Mouse (Mus musculus) lung, embryonic 16.5 days (tissue): ENCODE data around the gene Slc5a2. TPM values are rescaled to one million over a fixed set of nuclear protein-coding genes. Genes with fewer than 3 reads are reported as not detected.

Source experiments
- ATAC-seq: fragments of 200-750 bp; cut with Nextera tagmentation; 2 replicates; pipeline ENCODE4 v1.8.0; 2017; ENCODE audit warnings: low read depth, mild to moderate bottlenecking, moderate library complexity
- H3K27ac ChIP-seq: fragments of 300-500 bp; sonication (generic); 2 replicates; pipeline ENCODE4 v1.5.1; 2014; ENCODE audit warnings: mild to moderate bottlenecking, control low read depth, low read length
- H3K27me3 ChIP-seq: fragments of 300-500 bp; sonication (generic); 2 replicates; pipeline ENCODE4 v1.6.1; 2014; ENCODE audit warnings: low read depth, low read length, mixed read lengths; ENCODE audit not compliant: control insufficient read depth, insufficient read depth
- H3K36me3 ChIP-seq: fragments of 300-500 bp; sonication (generic); 2 replicates; pipeline ENCODE4 v1.6.1; 2014; ENCODE audit warnings: low read length; ENCODE audit not compliant: control insufficient read depth, insufficient read depth
- H3K4me1 ChIP-seq: fragments of 300-500 bp; sonication (generic); replicated peaks from 2 replicates; pipeline ENCODE4 v1.6.1; 2014; ENCODE audit warnings: low read length, mixed read lengths; ENCODE audit not compliant: control insufficient read depth, insufficient read depth
- H3K4me2 ChIP-seq: fragments of 300-500 bp; sonication (generic); 2 replicates; pipeline ENCODE4 v1.6.1; 2014; ENCODE audit warnings: low read depth, low read length, control low read depth
- H3K4me3 ChIP-seq: fragments of 300-500 bp; sonication (generic); 2 replicates; pipeline ENCODE4 v1.5.1; 2014; ENCODE audit warnings: mild to moderate bottlenecking, low read length, control low read depth
- H3K9ac ChIP-seq: fragments of 300-500 bp; sonication (generic); 2 replicates; pipeline ENCODE4 v1.6.1; 2014; ENCODE audit warnings: low read length, control low read depth
- H3K9me3 ChIP-seq: fragments of 300-500 bp; sonication (generic); 2 replicates; pipeline ENCODE4 v1.6.1; 2016; ENCODE audit warnings: low read length; ENCODE audit not compliant: control insufficient read depth
- WGBS: fragments of 180-500 bp; shearing (Covaris S2); extraction: QIAGEN DNeasy Blood & Tissue Kit; methylation state at CpG from one replicate; pipeline ENCODE4 v1.1.7; 2014; 5-methylcytosine and 5-hydroxymethylcytosine counted together
- polyA plus RNA-seq: library from polyadenylated mRNA; unstranded; fragments of >200 nt; fragmentation: Nextera tagmentation; extraction: Ambion mirVana; gene quantifications from 2 replicates; pipeline ENCODE4 v1.2.1, GENCODE M21; 2015

The Slc5a2 gene
- polyA plus RNA-seq, 1 experiment from 2014 or later = not detected

- no peak for ATAC-seq
- no peak overlapping the region for H3K4me3 ChIP-seq
- WGBS = 81% methylated on average over 8 of the region's 8 CpGs
- H3K9me3 ChIP-seq = no peaks in the 10 kb centered on the region
- H3K4me2 ChIP-seq = no peak overlapping the region
- H3K27me3 ChIP-seq = no peaks in the 10 kb centered on the region
- no peak overlapping the region for H3K27ac ChIP-seq
- peaks cover 17% of the 10 kb centered on the region for H3K36me3 ChIP-seq
- H3K9ac ChIP-seq = no peak overlapping the region
- H3K4me1 ChIP-seq = peaks cover 5% of the 10 kb centered on the region; the same call in 1 of the 2 replicates
Measured at GRCm38 (mm10) chr7:128285060-128285459, 19.6 kb downstream of the Slc5a2 start.

GRCm38 (mm10) chr7:128288923-128289544 is 23.6 kb downstream of the Slc5a2 start:
- H3K9me3 ChIP-seq = no peaks in the 10 kb centered on the region
- peaks cover 5% of the 10 kb centered on the region; the same call in 1 of the 2 replicates for H3K4me1 ChIP-seq
- H3K4me3 ChIP-seq = no peak overlapping the region
- WGBS = 17% methylated on average over 9 of the region's 9 CpGs
- peaks cover 11% of the 10 kb centered on the region for H3K36me3 ChIP-seq
- no peak overlapping the region for H3K27ac ChIP-seq
- H3K4me2 ChIP-seq = no peak overlapping the region
- ATAC-seq = peak; percentile 60; the same call in 1 of the 2 replicates
- no peak overlapping the region for H3K9ac ChIP-seq
- no peaks in the 10 kb centered on the region for H3K27me3 ChIP-seq

DNA sequence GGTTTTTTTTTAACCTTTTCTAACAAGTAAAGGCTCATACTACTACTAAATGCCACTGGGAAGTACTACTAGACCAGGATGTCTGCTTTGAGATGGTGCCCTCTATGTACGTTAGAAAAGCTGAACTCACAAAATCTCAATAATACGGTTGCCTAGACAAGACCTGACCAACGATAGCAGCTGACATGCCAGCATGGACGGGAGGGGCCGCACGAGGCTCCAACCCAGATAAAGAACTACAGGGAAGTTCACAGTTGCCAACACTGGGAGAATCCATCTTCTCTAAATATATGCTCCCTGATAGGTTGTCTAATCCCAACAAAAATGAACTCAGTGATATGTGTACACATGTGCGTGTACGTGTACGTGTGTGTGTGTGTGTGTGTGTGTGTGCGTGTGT is 29.3 kb downstream of the Slc5a2 start:
- 89% methylated on average over 10 of the region's 10 CpGs for WGBS

GRCm38 (mm10) chr7:128296514-128296913 is 31.1 kb downstream of the Slc5a2 start:
- H3K27me3 ChIP-seq = no peaks in the 10 kb centered on the region
- H3K36me3 ChIP-seq = no peaks in the 10 kb centered on the region; the same call in 1 of the 2 replicates
- H3K4me2 ChIP-seq = no peak overlapping the region; the same call in 1 of the 2 replicates
- 58% methylated on average over 3 of the region's 3 CpGs for WGBS
- ATAC-seq = no peak
- peaks cover 18% of the 10 kb centered on the region for H3K4me1 ChIP-seq
- no peak overlapping the region for H3K9ac ChIP-seq
- no peaks in the 10 kb centered on the region for H3K9me3 ChIP-seq
- no peak overlapping the region for H3K27ac ChIP-seq
- H3K4me3 ChIP-seq = peak overlapping the region; percentile 100; the same call in 1 of the 2 replicates

More for the DNA sequence above, 29.3 kb downstream of the Slc5a2 start:
- H3K4me2 ChIP-seq = no peak overlapping the region
- ATAC-seq = no peak
- H3K9ac ChIP-seq = no peak overlapping the region
- H3K27me3 ChIP-seq = no peaks in the 10 kb centered on the region
- peaks cover 18% of the 10 kb centered on the region for H3K4me1 ChIP-seq
- no peaks in the 10 kb centered on the region for H3K9me3 ChIP-seq
- H3K4me3 ChIP-seq = no peak overlapping the region
- no peaks in the 10 kb centered on the region; the same call in 1 of the 2 replicates for H3K36me3 ChIP-seq
- H3K27ac ChIP-seq = no peak overlapping the region

GRCm38 (mm10) chr7:128297291-128297616 is 31.8 kb downstream of the Slc5a2 start:
- Histone ChIP-seq H3K9ac (peak overlapping the region; percentile 99), H3K36me3 (no peaks in the 10 kb centered on the region; the same call in 1 of the 2 replicates), H3K4me1 (peaks cover 18% of the 10 kb centered on the region), H3K4me2 (peak overlapping the region; percentile 89), H3K27me3 (no peaks in the 10 kb centered on the region), H3K9me3 (no peaks in the 10 kb centered on the region), H3K27ac (peak overlapping the region; percentile 94), H3K4me3 (peak overlapping the region; percentile 100)
- 30% methylated on average over 10 of the region's 10 CpGs for WGBS
- no peak; the same call in 1 of the 2 replicates for ATAC-seq

DNA sequence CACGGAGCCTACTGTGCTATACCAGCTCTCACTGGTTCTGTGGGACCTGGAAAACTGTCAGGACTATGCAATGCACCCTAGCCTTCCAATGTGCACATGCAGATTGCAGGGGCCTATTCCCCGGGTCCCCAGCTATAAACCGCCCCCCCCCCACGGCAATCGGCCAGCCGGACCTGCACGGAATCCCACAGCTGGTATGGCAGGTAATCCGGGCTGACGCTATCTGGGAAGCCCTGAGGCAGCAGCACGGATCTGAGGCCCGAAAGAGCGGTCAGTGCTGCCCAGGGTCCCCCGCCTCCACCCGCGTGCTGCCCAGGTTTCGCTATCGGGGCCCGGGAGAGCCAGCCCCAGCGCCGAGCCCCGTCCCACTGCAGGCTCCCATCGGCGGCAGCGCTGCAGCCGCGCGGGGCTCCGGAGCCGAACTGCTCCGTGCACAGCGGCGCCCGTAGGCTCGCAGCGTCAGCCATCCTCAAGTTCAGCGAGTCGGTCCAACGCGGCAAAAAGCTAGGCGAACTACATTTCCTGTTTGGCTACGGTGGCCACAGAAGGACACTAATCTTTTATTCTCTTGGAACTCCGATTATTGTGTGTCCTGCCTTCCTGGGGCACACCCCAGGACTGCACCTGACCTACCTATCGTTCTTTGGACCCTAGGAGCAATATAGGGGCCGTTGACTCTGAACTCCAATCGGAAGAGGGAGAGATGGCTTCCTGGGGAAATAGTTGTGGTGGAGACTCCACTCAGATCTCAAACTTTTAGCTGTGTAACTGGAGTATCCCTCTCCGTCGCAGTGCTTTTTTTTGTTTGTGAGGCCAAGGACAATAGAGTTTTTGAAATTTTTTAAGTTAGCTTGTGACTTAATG is 32.4 kb downstream of the Slc5a2 start, which contains the start of gene BC017158:
BC017158 (minus strand) TSS at position 554 of the 864 bp plus-strand sequence.
- Histone ChIP-seq H3K9me3 (no peaks in the 10 kb centered on the region), H3K36me3 (no peaks in the 10 kb centered on the region), H3K27me3 (no peaks in the 10 kb centered on the region), H3K4me3 (peak within 1 kb of the TSS; percentile 100), H3K4me2 (peak within 1 kb of the TSS; percentile 89), H3K4me1 (peaks cover 18% of the 10 kb centered on the region), H3K27ac (peak within 1 kb of the TSS; percentile 94), H3K9ac (peak within 1 kb of the TSS; percentile 99)
- peak; percentile 64 for ATAC-seq
- under 1% methylated on average over 46 of the region's 47 CpGs for WGBS

GRCm38 (mm10) chr7:128298481-128299342 is 33.3 kb downstream of the Slc5a2 start:
- no peak for ATAC-seq
- Histone ChIP-seq H3K4me2 (peak overlapping the region; percentile 89), H3K9ac (peak overlapping the region; percentile 99), H3K36me3 (no peaks in the 10 kb centered on the region), H3K27me3 (no peaks in the 10 kb centered on the region), H3K4me3 (peak overlapping the region; percentile 100), H3K4me1 (peaks cover 18% of the 10 kb centered on the region), H3K27ac (peak overlapping the region; percentile 94; the same call in 1 of the 2 replicates), H3K9me3 (no peaks in the 10 kb centered on the region)
- WGBS = 68% methylated on average over 8 of the region's 8 CpGs

DNA sequence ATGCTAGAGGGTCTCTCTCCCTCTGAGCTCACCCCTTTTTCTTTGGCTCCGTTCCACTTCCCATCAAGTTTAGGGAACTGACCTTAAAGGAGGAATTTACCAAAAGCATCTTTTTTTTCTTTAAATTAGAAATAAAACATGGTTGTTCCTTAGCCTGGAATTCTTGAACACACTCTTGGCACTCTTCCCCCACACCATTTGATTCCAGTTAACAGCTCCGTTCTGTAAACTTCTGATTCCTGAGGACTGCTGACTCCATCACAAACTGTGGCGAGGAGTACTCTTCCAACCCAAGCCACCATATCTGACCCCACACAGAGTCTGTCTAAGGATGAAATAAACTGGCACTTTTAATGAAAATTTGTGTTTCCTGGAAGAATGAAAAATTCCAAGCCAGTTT is 35.5 kb downstream of the Slc5a2 start:
- no peaks in the 10 kb centered on the region for H3K27me3 ChIP-seq
- H3K4me3 ChIP-seq = no peak overlapping the region
- H3K4me1 ChIP-seq = peaks cover 23% of the 10 kb centered on the region
- H3K9me3 ChIP-seq = no peaks in the 10 kb centered on the region
- H3K27ac ChIP-seq = peak overlapping the region; percentile 41
- no peak overlapping the region for H3K9ac ChIP-seq
- H3K36me3 ChIP-seq = no peaks in the 10 kb centered on the region
- 50% methylated on average over 3 of the region's 3 CpGs for WGBS
- ATAC-seq = 0 out of 2 replicates have a peak, but pooled peaks have one; percentile 27
- H3K4me2 ChIP-seq = no peak overlapping the region
